Mouse (Mus musculus) small intestine, adult 2 months (tissue): ENCODE measurements around the gene Pgf.

Source experiments
- CTCF ChIP-seq: fragments of 200-500 bp; IDR thresholded peaks from 2 replicates; pipeline ENCODE4 v1.5.1; 2012; ENCODE audit warnings: low read depth, mild to moderate bottlenecking, control low read depth, inconsistent platforms, low read length, moderate library complexity, mixed read lengths; ENCODE audit not compliant: insufficient replicate concordance, insufficient read length; ENCODE audit errors: extremely low read depth
- POLR2A ChIP-seq: fragments of 200-500 bp; IDR thresholded peaks from 2 replicates; pipeline ENCODE4 v1.6.1; 2012; ENCODE audit warnings: low read depth, mild to moderate bottlenecking, control low read depth, inconsistent platforms, low read length, moderate library complexity

GRCm38 (mm10) chr12:85141096-85141495 lies 36.5 kb downstream of the Pgf start:
- TF ChIP-seq CTCF (no peak), POLR2A (no peak)
